Mouse (Mus musculus) forebrain, embryonic 16.5 days (tissue): ENCODE measurements around the gene Ppp2r5e. TPM values are rescaled to one million over a fixed set of nuclear protein-coding genes. Genes with fewer than 3 reads are reported as not detected.

Experiments
- ATAC-seq: fragments of 200-750 bp; cut with Nextera tagmentation; 2 replicates; pipeline ENCODE4 v1.8.0; 2017; ENCODE audit warnings: mild to moderate bottlenecking, moderate library complexity
- H3K27ac ChIP-seq: fragments of 300-500 bp; sonication (generic); 2 replicates; pipeline ENCODE4 v1.5.1; 2014; ENCODE audit warnings: low read length, control low read depth
- H3K27me3 ChIP-seq: fragments of 300-500 bp; sonication (generic); replicated peaks from 2 replicates; pipeline ENCODE4 v1.6.1; 2014; ENCODE audit warnings: low read length; ENCODE audit not compliant: control insufficient read depth, insufficient read depth
- H3K36me3 ChIP-seq: fragments of 300-500 bp; sonication (generic); 2 replicates; pipeline ENCODE4 v1.6.1; 2014; ENCODE audit not compliant: control insufficient read depth, insufficient read depth
- H3K4me1 ChIP-seq: fragments of 300-500 bp; sonication (generic); replicated peaks from 2 replicates; pipeline ENCODE4 v1.6.1; 2014; ENCODE audit warnings: low read length; ENCODE audit not compliant: control insufficient read depth, insufficient read depth
- H3K4me2 ChIP-seq: fragments of 300-500 bp; sonication (generic); 2 replicates; pipeline ENCODE4 v1.6.1; 2014; ENCODE audit warnings: mild to moderate bottlenecking, low read length, control low read depth
- H3K4me3 ChIP-seq: fragments of 300-500 bp; sonication (generic); replicated peaks from 2 replicates; pipeline ENCODE4 v1.5.1; 2014; ENCODE audit warnings: mild to moderate bottlenecking, low read length, control low read depth
- H3K9ac ChIP-seq: fragments of 300-500 bp; sonication (generic); replicated peaks from 2 replicates; pipeline ENCODE4 v1.6.1; 2014; ENCODE audit warnings: low read depth, low read length, control low read depth
- H3K9me3 ChIP-seq: fragments of 300-500 bp; sonication (generic); 2 replicates; pipeline ENCODE4 v1.6.1; 2016; ENCODE audit warnings: low read length; ENCODE audit not compliant: control insufficient read depth
- WGBS: fragments of 180-500 bp; shearing (Covaris S2); extraction: QIAGEN DNeasy Blood & Tissue Kit; methylation state at CpG from one replicate; pipeline ENCODE4 v1.1.7; 2014; 5-methylcytosine and 5-hydroxymethylcytosine counted together
- polyA plus RNA-seq: library from polyadenylated mRNA; unstranded; fragments of >200 nt; fragmentation: Nextera tagmentation; extraction: Ambion mirVana; gene quantifications from 2 replicates; pipeline ENCODE4 v1.2.1, GENCODE M21; 2015

The Ppp2r5e gene
- polyA plus RNA-seq, 1 experiment from 2014 or later = 22.1 TPM

DNA sequence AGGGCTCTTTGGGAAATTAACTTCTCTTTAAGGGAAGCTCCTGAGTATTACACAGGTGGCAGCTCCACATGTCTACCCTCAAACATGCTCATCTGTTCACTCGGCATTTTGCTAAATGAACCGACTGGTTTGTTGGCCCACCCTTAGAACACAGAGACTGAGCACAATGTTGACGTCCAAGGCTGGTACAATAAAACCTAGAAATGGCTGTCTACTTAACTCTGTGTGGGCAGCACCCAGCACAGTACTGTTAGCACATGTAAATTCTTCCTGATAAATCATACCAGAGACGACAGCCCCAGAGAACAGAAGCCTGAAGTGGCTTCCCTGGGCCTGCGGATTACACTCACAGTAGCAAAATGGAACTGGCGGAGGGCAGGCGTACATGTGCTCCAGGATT, 59.5 kb downstream of the Ppp2r5e start:
- H3K36me3 ChIP-seq = no peaks in the 10 kb centered on the region
- peaks cover 6% of the 10 kb centered on the region; the same call in 1 of the 2 replicates for H3K4me1 ChIP-seq
- no peak overlapping the region for H3K9ac ChIP-seq
- H3K4me3 ChIP-seq = no peak overlapping the region
- no peak overlapping the region for H3K4me2 ChIP-seq
- H3K27ac ChIP-seq = no peak overlapping the region
- 52% methylated on average over 7 of the region's 7 CpGs for WGBS
- ATAC-seq = peak; percentile 22; the same call in 1 of the 2 replicates
- H3K9me3 ChIP-seq = no peaks in the 10 kb centered on the region
- H3K27me3 ChIP-seq = no peaks in the 10 kb centered on the region

DNA sequence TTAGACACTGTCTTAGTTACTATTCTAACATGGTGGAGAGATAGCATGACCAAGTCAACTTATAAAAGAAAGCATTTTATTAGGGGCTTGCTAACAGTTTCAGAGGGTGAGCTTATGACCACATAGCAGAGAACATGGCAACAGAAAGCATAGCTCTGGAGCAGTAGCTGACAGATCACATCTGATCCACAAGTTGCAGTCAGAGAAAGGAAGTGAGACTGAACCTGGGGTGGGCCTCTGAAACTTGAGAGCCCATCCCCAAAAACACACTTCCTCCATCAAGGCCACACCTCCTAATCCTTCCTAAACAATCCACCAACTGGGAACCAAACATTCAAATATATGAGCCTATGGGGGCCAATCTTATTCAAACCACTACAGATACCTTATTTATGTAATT, 62.9 kb downstream of the Ppp2r5e start:
- Histone ChIP-seq H3K4me2 (no peak overlapping the region), H3K27ac (no peak overlapping the region), H3K4me3 (no peak overlapping the region), H3K36me3 (no peaks in the 10 kb centered on the region), H3K9ac (no peak overlapping the region), H3K4me1 (peaks cover 12% of the 10 kb centered on the region), H3K27me3 (no peaks in the 10 kb centered on the region), H3K9me3 (no peaks in the 10 kb centered on the region)
- ATAC-seq = no peak

DNA sequence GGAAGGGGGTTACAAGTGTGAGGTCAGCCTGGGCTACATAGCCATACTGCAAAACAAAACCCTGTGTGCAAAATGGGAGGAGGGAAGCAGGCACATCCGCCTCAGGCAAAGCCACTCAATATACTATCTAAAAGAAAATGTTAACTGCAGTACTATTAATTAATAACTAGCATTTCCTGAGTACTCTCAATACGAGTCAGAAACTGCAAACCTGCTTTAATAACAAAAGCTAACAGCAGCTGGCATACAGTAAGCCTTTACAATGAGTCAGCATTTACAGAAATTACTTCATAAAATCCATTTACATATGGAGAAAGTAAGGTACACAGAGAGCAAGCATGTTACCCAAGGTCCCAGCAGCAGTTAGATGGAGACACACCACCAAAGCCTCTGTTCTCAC, 64.2 kb downstream of the Ppp2r5e start:
- no peaks in the 10 kb centered on the region for H3K27me3 ChIP-seq
- H3K4me1 ChIP-seq = peaks cover 9% of the 10 kb centered on the region
- 69% methylated on average over 2 of the region's 2 CpGs for WGBS
- H3K9ac ChIP-seq = no peak overlapping the region
- H3K4me2 ChIP-seq = no peak overlapping the region
- H3K36me3 ChIP-seq = no peaks in the 10 kb centered on the region
- no peak for ATAC-seq
- H3K9me3 ChIP-seq = no peaks in the 10 kb centered on the region
- no peak overlapping the region for H3K27ac ChIP-seq
- H3K4me3 ChIP-seq = no peak overlapping the region

DNA sequence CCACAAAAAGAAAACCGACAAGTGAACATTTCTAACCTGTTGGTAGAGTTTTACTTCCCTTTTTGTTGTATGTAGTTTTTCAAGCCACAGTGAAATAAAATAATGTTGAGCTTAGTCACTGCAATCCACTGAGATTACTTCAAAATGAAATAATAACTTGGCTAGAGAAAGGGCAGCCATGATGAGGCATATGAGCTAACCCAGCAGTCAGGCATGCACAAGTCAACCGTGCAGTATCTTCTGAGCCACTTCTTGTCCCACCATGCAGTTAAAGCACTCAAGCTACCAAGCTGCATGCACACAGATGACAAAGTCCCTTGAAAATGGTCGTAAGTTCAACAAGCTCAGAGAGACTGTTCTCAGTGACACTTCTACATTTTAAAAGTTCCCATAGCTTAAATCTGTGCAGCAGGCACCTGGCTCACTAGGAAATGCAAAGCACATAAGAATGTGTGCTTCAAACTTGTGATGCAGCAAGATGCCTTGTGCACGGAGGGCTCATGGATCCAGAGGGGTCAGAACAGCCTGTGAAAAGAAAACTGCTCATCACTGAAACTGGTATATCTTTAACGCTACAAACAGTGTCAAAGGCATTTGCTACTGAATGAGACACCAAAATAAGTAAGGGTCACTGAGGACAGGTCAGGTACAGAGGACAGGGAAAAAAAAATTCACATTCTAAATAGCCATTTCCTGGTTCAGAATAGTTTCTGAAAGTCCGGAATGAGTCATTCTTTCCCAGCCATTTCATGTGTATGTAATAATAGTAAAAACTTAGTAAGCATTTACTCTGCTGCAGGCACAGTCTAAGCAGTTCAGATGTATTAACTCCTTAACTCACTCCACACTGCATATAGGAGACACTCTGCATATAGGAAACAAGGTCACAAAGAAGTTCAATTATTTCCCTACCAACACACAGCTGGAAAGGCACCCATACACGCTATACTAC, 66.9 kb downstream of the Ppp2r5e start:
- Histone ChIP-seq H3K9me3 (no peaks in the 10 kb centered on the region), H3K9ac (no peak overlapping the region), H3K36me3 (no peaks in the 10 kb centered on the region), H3K4me2 (no peak overlapping the region), H3K27ac (no peak overlapping the region), H3K27me3 (no peaks in the 10 kb centered on the region), H3K4me3 (no peak overlapping the region), H3K4me1 (peaks cover 6% of the 10 kb centered on the region)
- no peak for ATAC-seq
- WGBS = 86% methylated on average over 7 of the region's 7 CpGs

DNA sequence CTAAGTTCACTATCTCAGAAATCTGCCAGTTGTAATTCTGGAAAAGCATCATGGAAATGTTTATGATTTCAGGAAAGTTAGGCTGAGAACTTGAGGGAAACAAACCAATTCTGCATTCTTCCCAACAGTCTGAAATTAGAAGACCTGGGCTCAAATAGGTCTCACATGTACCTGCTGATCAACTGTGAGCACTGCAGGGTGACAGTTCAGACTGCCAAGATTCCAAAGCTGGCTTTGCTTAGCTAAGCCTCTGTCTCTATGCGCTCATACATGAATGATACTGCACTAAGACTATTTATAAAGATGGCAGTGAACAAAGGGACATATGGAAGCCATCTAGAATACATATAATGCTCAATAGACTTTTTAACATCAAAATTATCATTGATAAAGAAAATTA, 67.7 kb downstream of the Ppp2r5e start:
- H3K27me3 ChIP-seq = no peaks in the 10 kb centered on the region
- no peaks in the 10 kb centered on the region for H3K36me3 ChIP-seq
- H3K9ac ChIP-seq = no peak overlapping the region
- 76% methylated on average over 1 of the region's 1 CpGs for WGBS
- H3K27ac ChIP-seq = no peak overlapping the region
- H3K9me3 ChIP-seq = no peaks in the 10 kb centered on the region
- H3K4me1 ChIP-seq = peaks cover 6% of the 10 kb centered on the region
- H3K4me3 ChIP-seq = no peak overlapping the region
- no peak overlapping the region for H3K4me2 ChIP-seq
- ATAC-seq = no peak

DNA sequence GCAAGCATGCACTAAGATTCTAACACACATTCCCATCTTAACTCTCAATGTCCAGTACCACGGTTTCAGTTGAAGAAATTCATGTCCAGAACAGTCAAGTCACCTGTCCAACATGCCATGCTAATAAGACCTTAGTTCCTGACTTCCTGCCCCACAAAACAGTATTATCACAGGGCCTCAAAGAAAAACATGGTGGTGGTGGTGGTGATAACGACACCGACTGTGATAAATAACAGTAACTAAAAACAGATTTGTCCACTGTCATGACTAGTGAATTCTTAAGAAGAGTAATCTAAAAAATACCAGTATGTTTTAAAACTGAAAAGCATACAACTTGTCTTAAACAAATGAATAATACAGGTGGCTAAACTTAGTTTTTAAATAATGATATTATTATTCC, 71.8 kb downstream of the Ppp2r5e start:
- Histone ChIP-seq H3K27me3 (no peaks in the 10 kb centered on the region), H3K4me3 (no peak overlapping the region), H3K9ac (no peak overlapping the region), H3K4me2 (no peak overlapping the region), H3K9me3 (no peaks in the 10 kb centered on the region), H3K4me1 (peaks cover 8% of the 10 kb centered on the region), H3K36me3 (no peaks in the 10 kb centered on the region), H3K27ac (no peak overlapping the region)
- no peak for ATAC-seq
- 92% methylated on average over 3 of the region's 3 CpGs for WGBS

DNA sequence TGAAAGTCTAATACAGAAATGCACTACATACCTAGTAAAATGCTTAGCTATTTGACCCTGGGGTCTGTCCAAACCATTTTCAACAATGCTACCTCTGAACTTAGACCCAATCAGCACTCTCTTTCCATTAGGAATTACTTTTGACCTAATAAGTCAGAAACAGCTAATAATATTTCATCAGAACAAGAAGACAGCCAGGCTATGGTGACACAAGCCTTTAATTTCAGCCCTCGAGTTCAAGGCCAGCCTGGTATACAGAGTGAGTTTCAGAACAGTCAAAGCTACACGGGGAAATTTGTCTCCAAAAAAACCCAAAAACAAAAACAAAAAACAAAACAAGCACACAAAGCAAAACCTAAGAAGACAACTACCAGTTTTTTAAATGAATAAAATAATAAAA, 73.1 kb downstream of the Ppp2r5e start:
- Histone ChIP-seq H3K4me1 (peaks cover 8% of the 10 kb centered on the region), H3K4me3 (no peak overlapping the region), H3K27ac (no peak overlapping the region), H3K27me3 (no peaks in the 10 kb centered on the region), H3K9me3 (no peaks in the 10 kb centered on the region), H3K4me2 (no peak overlapping the region), H3K36me3 (no peaks in the 10 kb centered on the region), H3K9ac (no peak overlapping the region)
- 84% methylated on average over 2 of the region's 2 CpGs for WGBS
- no peak for ATAC-seq

DNA sequence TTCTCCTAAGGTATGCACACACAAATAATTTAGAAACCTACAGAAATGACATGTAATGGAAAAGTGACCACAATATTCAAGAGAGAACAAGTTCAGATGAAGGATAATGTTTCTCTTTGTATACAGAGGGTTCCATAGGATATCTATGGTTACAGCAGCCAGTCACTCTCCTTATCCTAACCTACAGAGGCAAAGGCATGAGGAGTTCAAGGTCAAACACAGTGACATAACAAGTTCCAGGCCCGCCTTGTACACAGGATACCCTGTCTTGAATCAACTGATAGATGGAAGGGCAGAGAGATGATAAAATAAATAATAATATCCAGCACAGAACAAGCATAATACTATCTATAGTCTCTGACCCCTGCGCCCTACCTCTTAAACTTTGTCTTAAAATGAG, 73.7 kb downstream of the Ppp2r5e start:
- ATAC-seq = no peak
- peaks cover 8% of the 10 kb centered on the region for H3K4me1 ChIP-seq
- WGBS = 94% methylated on average over 2 of the region's 2 CpGs

DNA sequence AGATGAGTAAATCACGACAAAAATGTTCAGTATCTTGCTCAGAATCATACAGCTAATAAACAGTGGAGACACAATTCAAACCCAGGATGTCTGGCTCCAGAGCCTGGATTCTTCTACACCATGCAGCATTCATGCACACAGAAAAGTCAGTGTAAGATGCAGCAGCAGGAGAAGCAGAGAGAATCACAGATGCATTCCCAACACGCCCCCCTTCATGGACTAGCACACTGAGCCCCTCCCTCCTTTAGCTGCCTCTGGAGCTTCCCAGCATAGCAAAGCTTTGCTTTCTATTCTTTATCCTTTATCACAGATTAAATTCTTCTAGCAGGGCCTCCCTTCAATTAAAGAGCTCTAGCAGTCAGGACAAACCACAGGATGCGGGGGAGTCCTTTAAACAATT, 75.7 kb downstream of the Ppp2r5e start:
- Histone ChIP-seq H3K9me3 (no peaks in the 10 kb centered on the region), H3K9ac (0 out of 2 replicates have a peak overlapping the region, but pooled peaks have one; percentile 6), H3K4me2 (no peak overlapping the region), H3K36me3 (no peaks in the 10 kb centered on the region), H3K27ac (no peak overlapping the region), H3K27me3 (no peaks in the 10 kb centered on the region), H3K4me1 (peaks cover 8% of the 10 kb centered on the region), H3K4me3 (no peak overlapping the region)
- 43% methylated on average over 3 of the region's 3 CpGs for WGBS
- ATAC-seq = peak; percentile 57; the same call in 1 of the 2 replicates

More for the DNA sequence above, 73.7 kb downstream of the Ppp2r5e start:
- Histone ChIP-seq H3K4me2 (no peak overlapping the region), H3K4me3 (no peak overlapping the region), H3K36me3 (no peaks in the 10 kb centered on the region), H3K27ac (no peak overlapping the region), H3K9ac (no peak overlapping the region), H3K27me3 (no peaks in the 10 kb centered on the region), H3K9me3 (no peaks in the 10 kb centered on the region)
